8 mouse cellular contexts compared by ENCODE assay signal in genomic region chr4:134397121-134397520, GRCm38 (mm10). TPM values are rescaled to one million over a fixed set of nuclear protein-coding genes. Genes with fewer than 3 reads are reported as not detected.
A peak's percentile ranks its signal among the peaks of the same experiment; 100 is the strongest.
DNase-seq lines count a peak whose midpoint lies in the region; ATAC-seq and TF ChIP-seq lines count a peak whose summit lies in the region.

No protein-coding gene starts in this region.

- TF ChIP-seq POLR2A in cortical plate, adult 2 months (IDR thresholded peaks at IDR 0.05; ENCODE audit: extremely low read depth, insufficient read depth, low read length): no peak

- H3K4me2 ChIP-seq in kidney, embryonic 14.5 days (replicated peaks; ENCODE audit: low read depth, low read length): peak overlapping the region; percentile 93
- H3K4me2 ChIP-seq in lung, embryonic 15.5 days: peak overlapping the region; percentile 82

- H3K36me3 ChIP-seq in kidney, embryonic 14.5 days (ENCODE audit: control insufficient read depth, insufficient read depth, low read length): no peaks in the 10 kb centered on the region
- H3K36me3 ChIP-seq in lung, embryonic 15.5 days: no peaks in the 10 kb centered on the region

- peak; percentile 6; the same call in 1 of the 2 replicates for TF ChIP-seq CTCF in left cerebral cortex, adult 2 months (IDR thresholded peaks at IDR 0.05)
- no peak for TF ChIP-seq CTCF in cortical plate, adult 2 months (IDR thresholded peaks at IDR 0.05; ENCODE audit: extremely low read depth, insufficient read depth, low read length)

- ATAC-seq in kidney, embryonic 14.5 days (ENCODE audit: low FRiP score, low TSS enrichment): no peak
- ATAC-seq in lung, embryonic 15.5 days (ENCODE audit: borderline replicate concordance, extremely low read depth, low FRiP score, low TSS enrichment): no peak

- peaks cover 8% of the 10 kb centered on the region for H3K4me1 ChIP-seq in cortical plate, adult 2 months (ENCODE audit: control insufficient read depth, insufficient read depth, low read length)
- H3K4me1 ChIP-seq in kidney, embryonic 14.5 days (ENCODE audit: control insufficient read depth, insufficient read depth, low read length): peaks cover 20% of the 10 kb centered on the region
- H3K4me1 ChIP-seq in lung, embryonic 15.5 days: peaks cover 28% of the 10 kb centered on the region

- no peak for DNase-seq in left cerebral cortex, adult 2 months (ENCODE audit: extremely low spot score in 1 of 2, low spot score in 2 of 2)
- DNase-seq in left cerebral cortex, adult 11 months (ENCODE audit: low spot score): no peak
- peak; percentile 46 to 78 for DNase-seq in heart, adult 9 months (ENCODE audit: low spot score in 2 of 2)
- peak; percentile 43 for DNase-seq in skeletal muscle tissue, adult 2 months (ENCODE audit: low read depth, low spot score)
- no peak for DNase-seq in embryo, embryonic 10 days (ENCODE audit: low spot score)

- WGBS in kidney, embryonic 14.5 days: 16% methylated on average over 7 of the region's 7 CpGs
- 17% methylated on average over 7 of the region's 7 CpGs for WGBS in lung, embryonic 15.5 days

- no peaks in the 10 kb centered on the region for H3K27me3 ChIP-seq in kidney, embryonic 14.5 days (ENCODE audit: control insufficient read depth, insufficient read depth, low read length)
- H3K27me3 ChIP-seq in lung, embryonic 15.5 days: no peaks in the 10 kb centered on the region

- peak overlapping the region; percentile 23 for H3K9ac ChIP-seq in kidney, embryonic 14.5 days (ENCODE audit: low read depth, low read length)
- peak overlapping the region; percentile 2; the same call in 1 of the 2 replicates for H3K9ac ChIP-seq in lung, embryonic 15.5 days

- H3K4me3 ChIP-seq in left cerebral cortex, adult 2 months: peak overlapping the region; percentile 22; the same call in 1 of the 2 replicates
- H3K4me3 ChIP-seq in cortical plate, adult 2 months (ENCODE audit: insufficient read depth, low read length): no peak overlapping the region; the same call in 1 of the 2 replicates
- H3K4me3 ChIP-seq in kidney, embryonic 14.5 days (ENCODE audit: low read length): peak overlapping the region; percentile 65
- H3K4me3 ChIP-seq in lung, embryonic 15.5 days: peak overlapping the region; percentile 54

- H3K9me3 ChIP-seq in kidney, embryonic 14.5 days (ENCODE audit: control insufficient read depth, low read length): no peaks in the 10 kb centered on the region
- no peaks in the 10 kb centered on the region for H3K9me3 ChIP-seq in lung, embryonic 15.5 days

- intact Hi-C loops in left cerebral cortex, adult 2 months (cut with DNase I): loop anchor here (2.0 kb wide), 1 partner anchor 34 kb away; no protein-coding TSS in a partner anchor

- peak overlapping the region; percentile 76 for H3K27ac ChIP-seq in left cerebral cortex, adult 2 months
- H3K27ac ChIP-seq in cortical plate, adult 2 months (ENCODE audit: insufficient read depth, low read length): peak overlapping the region; percentile 69
- peak overlapping the region; percentile 31; the same call in 1 of the 2 replicates for H3K27ac ChIP-seq in kidney, embryonic 14.5 days (ENCODE audit: low read depth, low read length)
- peak overlapping the region; percentile 86 for H3K27ac ChIP-seq in lung, embryonic 15.5 days

RNA-seq across cellular contexts. Expression of gene Pafah2, which starts 1.0 kb away (rescaled TPM):
- total RNA-seq in left cerebral cortex, adult 2 months (2021): 1 to 10 TPM; 6.5 to 6.9 TPM
- polyA plus RNA-seq in cortical plate, adult 2 months (2012; rRNA removed): 8.9 and 9.3 TPM in 2 replicates
- 8.4 and 12.3 TPM in 2 replicates for polyA plus RNA-seq in kidney, embryonic 14.5 days (2014; fragmentation: Nextera tagmentation; extraction: Ambion mirVana)
- 10.6 and 12.6 TPM in 2 replicates for polyA plus RNA-seq in lung, embryonic 15.5 days (2015; fragmentation: Nextera tagmentation; extraction: Ambion mirVana)

RNA-seq across cellular contexts. Expression of gene Extl1, which starts 13.5 kb away (rescaled TPM):
- total RNA-seq in left cerebral cortex, adult 2 months (2021): 10 to 100 TPM; 46.7 to 48.9 TPM
- 49.2 and 52.7 TPM in 2 replicates for polyA plus RNA-seq in cortical plate, adult 2 months (2012; rRNA removed)
- 0.20 and 0.23 TPM in 2 replicates for polyA plus RNA-seq in kidney, embryonic 14.5 days (2014; fragmentation: Nextera tagmentation; extraction: Ambion mirVana)
- 2.7 and 2.8 TPM in 2 replicates for polyA plus RNA-seq in lung, embryonic 15.5 days (2015; fragmentation: Nextera tagmentation; extraction: Ambion mirVana)

RNA-seq across cellular contexts. Expression of gene Slc30a2, which starts 54.1 kb away (rescaled TPM):
- not detected for total RNA-seq in left cerebral cortex, adult 2 months (2021)
- polyA plus RNA-seq in cortical plate, adult 2 months (2012; rRNA removed): 0.02 and 0.06 TPM in 2 replicates
- 0.09 and 0.11 TPM in 2 replicates for polyA plus RNA-seq in kidney, embryonic 14.5 days (2014; fragmentation: Nextera tagmentation; extraction: Ambion mirVana)
- 0.26 and 0.43 TPM in 2 replicates for polyA plus RNA-seq in lung, embryonic 15.5 days (2015; fragmentation: Nextera tagmentation; extraction: Ambion mirVana)

Comparison
In these comparisons a context has a peak if more than half of its experiments do, and no peak if none do; other contexts are left out.
1. DNase-seq: peak in heart, adult 9 months (2 of 2) and skeletal muscle tissue, adult 2 months (single experiment); none in left cerebral cortex, adult 2 months (0 of 2), left cerebral cortex, adult 11 months (single experiment) and embryo, embryonic 10 days (single experiment).
2. H3K27ac ChIP-seq: peak in every context shown above with its lines; median percentile 86 in lung, embryonic 15.5 days; 76 in left cerebral cortex, adult 2 months; 69 in cortical plate, adult 2 months; 31 in kidney, embryonic 14.5 days.
3. RNA of gene Extl1, which starts 13.5 kb away (polyA plus RNA-seq): 49.2 to 52.7 TPM in cortical plate, adult 2 months; 2.7 to 2.8 TPM in lung, embryonic 15.5 days and 0.20 to 0.23 TPM in kidney, embryonic 14.5 days; every median in the first group is over 10 times any median in the second.